9 mouse cellular contexts compared by ENCODE assay signal in genomic region chr17:69349014-69349531, GRCm38 (mm10). TPM values are rescaled to one million over a fixed set of nuclear protein-coding genes. Genes with fewer than 3 reads are reported as not detected.
DNase-seq lines count a peak whose midpoint lies in the region; ATAC-seq lines count a peak whose summit lies in the region.
"Had no signal": no experiment of that assay in that cellular context is flagged by ENCODE, and none has a peak within 500 bp of the region (broad histone marks: within the 10 kb centered on the region; RNA-seq: fewer than 3 reads in every experiment).

No protein-coding gene starts in this region.

- DNase-seq in heart, adult 11 months, result peak; percentile 51
- DNase-seq in heart, embryonic 10.5 days (ENCODE audit: low spot score), result no peak
- DNase-seq in R1 (ENCODE audit: low read depth, low spot score), result peak; percentile 71
- DNase-seq in embryo, embryonic 11 days, result peak; percentile 81
- peak; percentile 70 for DNase-seq in hindbrain, embryonic 11.5 days (ENCODE audit: low spot score)
- peak; percentile 10 to 41 for DNase-seq in left cerebral cortex, adult 9 months (ENCODE audit: low spot score in 2 of 2)
- DNase-seq in thymus, postnatal 4 days, result peak; percentile 23

- H3K4me3 ChIP-seq in heart, embryonic 10.5 days, result no peak overlapping the region
- no peak overlapping the region for H3K4me3 ChIP-seq in hindbrain, embryonic 11.5 days (ENCODE audit: low read depth, low read length)
- H3K4me3 ChIP-seq in midbrain, embryonic 13.5 days (replicated peaks), result no peak overlapping the region
- H3K4me3 ChIP-seq: lung, embryonic 15.5 days had no signal

- no peak overlapping the region for H3K9ac ChIP-seq in hindbrain, embryonic 11.5 days (ENCODE audit: low read depth, low read length)
- no peak overlapping the region for H3K9ac ChIP-seq in midbrain, embryonic 13.5 days (replicated peaks)
- H3K9ac ChIP-seq: lung, embryonic 15.5 days had no signal

- H3K27ac ChIP-seq in heart, embryonic 10.5 days, result no peak overlapping the region
- no peak overlapping the region for H3K27ac ChIP-seq in hindbrain, embryonic 11.5 days (ENCODE audit: low read depth, low read length)
- no peak overlapping the region for H3K27ac ChIP-seq in midbrain, embryonic 13.5 days
- H3K27ac ChIP-seq: lung, embryonic 15.5 days had no signal

- H3K4me1 ChIP-seq in heart, embryonic 10.5 days, result 0 out of 2 replicates have a peak, but pooled peaks cover 7% of the 10 kb centered on the region
- H3K4me1 ChIP-seq in hindbrain, embryonic 11.5 days (replicated peaks; ENCODE audit: control insufficient read depth, insufficient read depth, low read length), result no peaks in the 10 kb centered on the region
- H3K4me1 ChIP-seq in midbrain, embryonic 13.5 days (replicated peaks), result no peaks in the 10 kb centered on the region; the same call in 1 of the 2 replicates
- H3K4me1 ChIP-seq: lung, embryonic 15.5 days had no signal

- 23% methylated on average over 8 of the region's 8 CpGs for WGBS in heart, embryonic 10.5 days
- WGBS in hindbrain, embryonic 11.5 days, result 27% methylated on average over 8 of the region's 8 CpGs
- WGBS in midbrain, embryonic 13.5 days, result 32% methylated on average over 8 of the region's 8 CpGs

- no peaks in the 10 kb centered on the region for H3K27me3 ChIP-seq in heart, embryonic 10.5 days (ENCODE audit: insufficient read depth, poor library complexity, severe bottlenecking)
- no peaks in the 10 kb centered on the region for H3K27me3 ChIP-seq in hindbrain, embryonic 11.5 days (ENCODE audit: control insufficient read depth, insufficient read depth, low read length)
- H3K27me3 ChIP-seq in midbrain, embryonic 13.5 days, result no peaks in the 10 kb centered on the region
- H3K27me3 ChIP-seq: lung, embryonic 15.5 days had no signal

- peak; percentile 59; the same call in 1 of the 2 replicates for ATAC-seq in hindbrain, embryonic 11.5 days (ENCODE audit: low FRiP score)
- ATAC-seq in midbrain, embryonic 13.5 days, result peak; percentile 79

- H3K4me2 ChIP-seq in hindbrain, embryonic 11.5 days (replicated peaks; ENCODE audit: low read depth, low read length), result no peak overlapping the region
- H3K4me2 ChIP-seq in midbrain, embryonic 13.5 days (replicated peaks), result peak overlapping the region; percentile 25; the same call in 1 of the 2 replicates
- H3K4me2 ChIP-seq: lung, embryonic 15.5 days had no signal

- no peaks in the 10 kb centered on the region for H3K36me3 ChIP-seq in heart, embryonic 10.5 days
- no peaks in the 10 kb centered on the region for H3K36me3 ChIP-seq in hindbrain, embryonic 11.5 days (ENCODE audit: control insufficient read depth, insufficient read depth, low read length)
- no peaks in the 10 kb centered on the region for H3K36me3 ChIP-seq in midbrain, embryonic 13.5 days
- H3K36me3 ChIP-seq: lung, embryonic 15.5 days had no signal

- H3K9me3 ChIP-seq in heart, embryonic 10.5 days, result no peaks in the 10 kb centered on the region
- H3K9me3 ChIP-seq in hindbrain, embryonic 11.5 days (ENCODE audit: control insufficient read depth, low read length), result no peaks in the 10 kb centered on the region
- no peaks in the 10 kb centered on the region for H3K9me3 ChIP-seq in midbrain, embryonic 13.5 days
- H3K9me3 ChIP-seq: lung, embryonic 15.5 days had no signal

RNA-seq across cellular contexts. Expression of gene Zbtb14, which starts 33.8 kb away (rescaled TPM):
- polyA plus RNA-seq in heart, embryonic 10.5 days (2016; fragmentation: Nextera tagmentation; extraction: Ambion mirVana), result 16.9 and 17.7 TPM in 2 replicates
- 26.0 and 33.5 TPM in 2 replicates for polyA plus RNA-seq in hindbrain, embryonic 11.5 days (2014; fragmentation: Nextera tagmentation; extraction: Ambion mirVana)
- 35.0 and 39.0 TPM in 2 replicates for polyA plus RNA-seq in midbrain, embryonic 13.5 days (2015; fragmentation: Nextera tagmentation; extraction: Ambion mirVana)
